Mouse (Mus musculus): ENCODE measurements around the gene Cox6b2. TPM values are rescaled to one million over a fixed set of nuclear protein-coding genes. Genes with fewer than 3 reads are reported as not detected.

Gene Cox6b2
- total and polyA plus RNA-seq, 2 experiments from 2014 or later = 27.8 TPM; not detected in 1

DNA sequence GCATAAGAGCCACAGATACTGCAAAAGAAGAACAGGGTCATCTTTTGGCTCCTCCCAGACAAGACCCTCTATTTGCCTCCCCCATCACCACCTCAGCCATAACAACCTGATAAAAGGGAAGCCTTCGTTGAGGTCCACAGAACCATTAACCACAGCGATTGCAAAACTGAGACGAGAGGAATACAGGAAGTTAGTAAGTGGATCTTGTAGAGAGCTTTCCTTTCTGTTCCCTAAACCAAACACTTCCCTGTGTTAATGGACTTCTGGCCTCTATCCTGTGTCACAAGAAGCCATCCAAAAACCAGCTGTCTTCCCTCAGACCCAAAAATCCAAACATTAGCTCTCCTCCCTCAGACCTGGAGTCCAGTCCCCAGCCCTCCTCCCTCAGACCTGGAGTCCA is 28.5 kb downstream of the Cox6b2 start:
- WGBS = 53% methylated on average over 3 of the region's 3 CpGs

DNA sequence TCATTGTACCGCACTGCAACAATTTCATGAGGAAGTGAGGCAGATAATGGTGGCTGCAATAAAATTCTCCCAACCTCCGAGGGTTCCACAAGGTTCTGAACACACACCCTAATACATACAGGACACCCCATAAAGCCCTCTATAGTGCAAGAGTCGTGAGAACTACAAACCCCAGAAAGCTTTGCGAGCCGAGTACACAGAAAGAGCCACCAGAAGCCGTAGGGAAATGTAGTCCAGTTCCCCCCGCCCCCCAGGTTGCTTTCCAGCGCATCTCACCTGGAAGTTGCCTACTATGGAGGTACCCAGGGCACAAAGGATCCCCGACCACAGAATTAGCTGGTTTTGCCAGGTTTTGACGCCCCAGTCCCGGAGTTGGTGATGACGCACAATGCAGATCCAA is 29.4 kb downstream of the Cox6b2 start:
- Histone ChIP-seq H3K4me2 (ENCODE audit: low read depth, low read length) (peak overlapping the region; percentile 50), H3K27ac (ENCODE audit: low read depth) (no peak overlapping the region), H3K27me3 (ENCODE audit: control insufficient read depth, insufficient read depth, low read length) (no peaks in the 10 kb centered on the region), H3K9me3 (replicated peaks; ENCODE audit: control insufficient read depth, low read length) (no peaks in the 10 kb centered on the region), H3K9ac (replicated peaks; ENCODE audit: low read depth, low read length) (no peak overlapping the region), H3K36me3 (replicated peaks; ENCODE audit: control insufficient read depth, insufficient read depth, low read length) (no peaks in the 10 kb centered on the region), H3K4me1 (ENCODE audit: control insufficient read depth, insufficient read depth) (no peaks in the 10 kb centered on the region), H3K4me3 (ENCODE audit: low read depth, low read length) (peak overlapping the region; percentile 16; the same call in 1 of the 2 replicates)
- TF ChIP-seq CTCF (IDR thresholded peaks at IDR 0.05; ENCODE audit: low read depth) (no peak), EP300 (IDR thresholded peaks at IDR 0.05; ENCODE audit: low read depth) (no peak)
- 32% methylated on average over 12 of the region's 12 CpGs for WGBS
- ATAC-seq (ENCODE audit: insufficient read depth, low read depth) = no peak
- DNase-seq (ENCODE audit: low spot score) = no peak

More for the DNA sequence above, 28.5 kb downstream of the Cox6b2 start:
- no peaks in the 10 kb centered on the region for H3K4me1 ChIP-seq (ENCODE audit: control insufficient read depth, insufficient read depth)
- H3K4me2 ChIP-seq (ENCODE audit: low read depth, low read length) = no peak overlapping the region
- ATAC-seq (ENCODE audit: insufficient read depth, low read depth) (no peak), DNase-seq (ENCODE audit: low spot score) (no peak)
- no peaks in the 10 kb centered on the region for H3K9me3 ChIP-seq (replicated peaks; ENCODE audit: control insufficient read depth, low read length)
- no peak overlapping the region for H3K27ac ChIP-seq (ENCODE audit: low read depth)
- H3K36me3 ChIP-seq (replicated peaks; ENCODE audit: control insufficient read depth, insufficient read depth, low read length) = no peaks in the 10 kb centered on the region
- no peak overlapping the region for H3K4me3 ChIP-seq (ENCODE audit: low read depth, low read length)
- H3K9ac ChIP-seq (replicated peaks; ENCODE audit: low read depth, low read length) = no peak overlapping the region
- H3K27me3 ChIP-seq (ENCODE audit: control insufficient read depth, insufficient read depth, low read length) = no peaks in the 10 kb centered on the region
- TF ChIP-seq CTCF (IDR thresholded peaks at IDR 0.05; ENCODE audit: low read depth) (no peak), EP300 (IDR thresholded peaks at IDR 0.05; ENCODE audit: low read depth) (no peak)

- no peak for ATAC-seq (ENCODE audit: insufficient read depth, low read depth)
- WGBS = 97% methylated on average over 3 of the region's 3 CpGs
- no peak overlapping the region for H3K4me2 ChIP-seq (ENCODE audit: low read depth, low read length)
- H3K9ac ChIP-seq (replicated peaks; ENCODE audit: low read depth, low read length) = no peak overlapping the region
- no peaks in the 10 kb centered on the region for H3K36me3 ChIP-seq (replicated peaks; ENCODE audit: control insufficient read depth, insufficient read depth, low read length)
- H3K27ac ChIP-seq (ENCODE audit: low read depth) = no peak overlapping the region
- DNase-seq (ENCODE audit: low spot score) = no peak
- H3K4me1 ChIP-seq (ENCODE audit: control insufficient read depth, insufficient read depth) = no peaks in the 10 kb centered on the region
- H3K4me3 ChIP-seq (ENCODE audit: low read depth, low read length) = no peak overlapping the region
- H3K9me3 ChIP-seq (replicated peaks; ENCODE audit: control insufficient read depth, low read length) = no peaks in the 10 kb centered on the region
- no peak for TF ChIP-seq EP300 (IDR thresholded peaks at IDR 0.05; ENCODE audit: low read depth)
- TF ChIP-seq CTCF (IDR thresholded peaks at IDR 0.05; ENCODE audit: low read depth) = no peak
- no peaks in the 10 kb centered on the region for H3K27me3 ChIP-seq (ENCODE audit: control insufficient read depth, insufficient read depth, low read length)
Observed at GRCm38 (mm10) chr7:4719276-4719675, 33.6 kb downstream of the Cox6b2 start.

DNA sequence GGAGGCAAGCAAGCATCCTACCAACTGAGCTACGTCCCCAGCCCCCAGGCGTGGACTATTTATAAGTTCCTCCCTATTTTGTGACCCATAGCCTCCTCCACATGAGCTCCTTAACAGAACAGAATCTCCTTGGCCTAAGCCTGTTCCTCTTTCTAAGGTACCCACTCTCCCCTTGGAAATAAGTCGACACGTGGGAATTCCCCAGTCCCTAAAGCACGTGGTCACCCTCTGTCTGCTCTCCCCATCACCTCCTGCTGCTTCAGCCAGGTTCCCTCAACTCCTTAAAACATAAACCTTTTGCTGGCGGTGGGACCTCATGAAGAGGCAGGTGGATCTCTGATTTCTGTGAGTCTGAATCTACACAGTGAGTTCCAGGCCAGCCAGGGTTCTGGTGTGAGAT is 35.9 kb downstream of the Cox6b2 start:
- no peaks in the 10 kb centered on the region for H3K4me1 ChIP-seq (ENCODE audit: control insufficient read depth, insufficient read depth)
- H3K27me3 ChIP-seq (ENCODE audit: control insufficient read depth, insufficient read depth, low read length) = no peaks in the 10 kb centered on the region
- WGBS = 62% methylated on average over 6 of the region's 6 CpGs
- no peak for DNase-seq (ENCODE audit: low spot score)
- no peak overlapping the region for H3K4me2 ChIP-seq (ENCODE audit: low read depth, low read length)
- ATAC-seq (ENCODE audit: insufficient read depth, low read depth) = no peak
- no peak overlapping the region for H3K4me3 ChIP-seq (ENCODE audit: low read depth, low read length)
- TF ChIP-seq CTCF (IDR thresholded peaks at IDR 0.05; ENCODE audit: low read depth) (no peak), EP300 (IDR thresholded peaks at IDR 0.05; ENCODE audit: low read depth) (no peak)
- H3K9ac ChIP-seq (replicated peaks; ENCODE audit: low read depth, low read length) = no peak overlapping the region
- no peak overlapping the region for H3K27ac ChIP-seq (ENCODE audit: low read depth)
- no peaks in the 10 kb centered on the region for H3K36me3 ChIP-seq (replicated peaks; ENCODE audit: control insufficient read depth, insufficient read depth, low read length)
- H3K9me3 ChIP-seq (replicated peaks; ENCODE audit: control insufficient read depth, low read length) = no peaks in the 10 kb centered on the region

GRCm38 (mm10) chr7:4712594-4712993 is 40.3 kb downstream of the Cox6b2 start:
- ATAC-seq (ENCODE audit: insufficient read depth, low read depth) = no peak
- Histone ChIP-seq H3K4me3 (ENCODE audit: low read depth, low read length) (no peak overlapping the region), H3K36me3 (replicated peaks; ENCODE audit: control insufficient read depth, insufficient read depth, low read length) (no peaks in the 10 kb centered on the region), H3K9ac (replicated peaks; ENCODE audit: low read depth, low read length) (no peak overlapping the region), H3K27me3 (ENCODE audit: control insufficient read depth, insufficient read depth, low read length) (no peaks in the 10 kb centered on the region), H3K4me1 (ENCODE audit: control insufficient read depth, insufficient read depth) (no peaks in the 10 kb centered on the region), H3K4me2 (ENCODE audit: low read depth, low read length) (no peak overlapping the region), H3K9me3 (replicated peaks; ENCODE audit: control insufficient read depth, low read length) (no peaks in the 10 kb centered on the region), H3K27ac (ENCODE audit: low read depth) (no peak overlapping the region)
- DNase-seq (ENCODE audit: low spot score) = no peak
- TF ChIP-seq EP300 (IDR thresholded peaks at IDR 0.05; ENCODE audit: low read depth) (no peak), CTCF (IDR thresholded peaks at IDR 0.05; ENCODE audit: low read depth) (peak; percentile 5; the same call in 1 of the 2 replicates)
- 60% methylated on average over 3 of the region's 3 CpGs for WGBS

- Histone ChIP-seq H3K9ac (replicated peaks; ENCODE audit: low read depth, low read length) (no peak overlapping the region), H3K9me3 (replicated peaks; ENCODE audit: control insufficient read depth, low read length) (no peaks in the 10 kb centered on the region), H3K27me3 (ENCODE audit: control insufficient read depth, insufficient read depth, low read length) (no peaks in the 10 kb centered on the region), H3K27ac (ENCODE audit: low read depth) (no peak overlapping the region), H3K36me3 (replicated peaks; ENCODE audit: control insufficient read depth, insufficient read depth, low read length) (no peaks in the 10 kb centered on the region), H3K4me3 (ENCODE audit: low read depth, low read length) (no peak overlapping the region), H3K4me2 (ENCODE audit: low read depth, low read length) (no peak overlapping the region), H3K4me1 (ENCODE audit: control insufficient read depth, insufficient read depth) (no peaks in the 10 kb centered on the region)
- TF ChIP-seq EP300 (IDR thresholded peaks at IDR 0.05; ENCODE audit: low read depth) (no peak), CTCF (IDR thresholded peaks at IDR 0.05; ENCODE audit: low read depth) (peak; percentile 45)
- ATAC-seq (ENCODE audit: insufficient read depth, low read depth) (no peak), DNase-seq (ENCODE audit: low spot score) (no peak)
- 50% methylated on average over 18 of the region's 18 CpGs for WGBS
Observed at GRCm38 (mm10) chr7:4705098-4705497, 47.8 kb downstream of the Cox6b2 start.

All from heart, postnatal 0 days (tissue).